Mouse (Mus musculus): Measurements from ENCODE around the gene Csk. TPM values are rescaled to one million over a fixed set of nuclear protein-coding genes. Genes with fewer than 3 reads are reported as not detected.
A peak's percentile ranks its signal among the peaks of the same experiment; 100 is the strongest.

The Csk gene
- polyA plus RNA-seq, 1 experiment from 2014 or later = 38.2 TPM

- peaks cover 52% of the 10 kb centered on the region for H3K4me1 ChIP-seq (ENCODE audit: control insufficient read depth, insufficient read depth, low read length)
These were observed 16.2 kb downstream of the Csk start for GRCm38 (mm10) chr9:57637272-57637671.

DNA sequence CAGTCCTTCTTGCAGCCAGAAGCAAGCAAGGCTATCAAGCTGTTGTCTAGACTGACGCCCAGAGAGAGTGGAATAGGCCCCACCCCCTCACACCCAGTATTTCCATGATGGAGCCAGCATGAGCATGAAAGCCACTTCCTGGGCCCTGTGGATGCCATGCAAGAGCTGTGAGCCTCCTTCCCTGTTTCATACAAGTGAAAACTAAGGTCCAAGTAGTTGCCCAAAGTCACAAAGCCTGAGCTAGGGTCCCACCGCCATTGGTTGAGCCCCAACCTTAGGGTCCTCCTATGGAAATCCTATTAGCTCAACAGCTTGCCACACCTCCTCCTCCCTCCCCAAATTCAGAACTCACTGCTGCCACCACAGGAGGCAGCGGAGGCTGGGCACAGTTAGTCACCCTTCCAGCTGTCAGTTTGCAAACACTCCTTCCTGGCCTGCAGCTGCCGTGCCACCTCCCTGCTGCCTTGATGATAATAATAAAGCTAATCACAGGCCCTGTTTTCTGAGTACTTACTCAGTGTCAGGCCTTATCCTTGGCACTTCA is 19.9 kb downstream of the Csk start:
- H3K9ac ChIP-seq (ENCODE audit: low read depth, low read length) = no peak overlapping the region; the same call in 1 of the 2 replicates
- peaks cover 20% of the 10 kb centered on the region for H3K36me3 ChIP-seq (ENCODE audit: control insufficient read depth, insufficient read depth, low read length)
- H3K27me3 ChIP-seq (ENCODE audit: control insufficient read depth, insufficient read depth, low read depth, low read length) = no peaks in the 10 kb centered on the region
- ATAC-seq = no peak
- WGBS = 36% methylated on average over 4 of the region's 4 CpGs
- H3K27ac ChIP-seq (ENCODE audit: low read length) = peak overlapping the region; percentile 9; the same call in 1 of the 2 replicates
- H3K4me1 ChIP-seq (ENCODE audit: control insufficient read depth, insufficient read depth, low read length) = peaks cover 15% of the 10 kb centered on the region
- no peaks in the 10 kb centered on the region for H3K9me3 ChIP-seq (replicated peaks; ENCODE audit: control insufficient read depth, low read length, poor library complexity, severe bottlenecking)
- H3K4me2 ChIP-seq (ENCODE audit: low read length) = no peak overlapping the region
- no peak overlapping the region for H3K4me3 ChIP-seq (ENCODE audit: low read depth, low read length)

More at GRCm38 (mm10) chr9:57637272-57637671, 16.2 kb downstream of the Csk start:
- Histone ChIP-seq H3K9me3 (replicated peaks; ENCODE audit: control insufficient read depth, low read length, poor library complexity, severe bottlenecking) (no peaks in the 10 kb centered on the region), H3K27me3 (ENCODE audit: control insufficient read depth, insufficient read depth, low read depth, low read length) (no peaks in the 10 kb centered on the region), H3K9ac (ENCODE audit: low read depth, low read length) (no peak overlapping the region), H3K27ac (ENCODE audit: low read length) (no peak overlapping the region; the same call in 1 of the 2 replicates), H3K4me3 (ENCODE audit: low read depth, low read length) (no peak overlapping the region), H3K4me2 (ENCODE audit: low read length) (no peak overlapping the region), H3K36me3 (ENCODE audit: control insufficient read depth, insufficient read depth, low read length) (no peaks in the 10 kb centered on the region; the same call in 1 of the 2 replicates)
- no peak for ATAC-seq
- WGBS = 77% methylated on average over 3 of the region's 3 CpGs

DNA sequence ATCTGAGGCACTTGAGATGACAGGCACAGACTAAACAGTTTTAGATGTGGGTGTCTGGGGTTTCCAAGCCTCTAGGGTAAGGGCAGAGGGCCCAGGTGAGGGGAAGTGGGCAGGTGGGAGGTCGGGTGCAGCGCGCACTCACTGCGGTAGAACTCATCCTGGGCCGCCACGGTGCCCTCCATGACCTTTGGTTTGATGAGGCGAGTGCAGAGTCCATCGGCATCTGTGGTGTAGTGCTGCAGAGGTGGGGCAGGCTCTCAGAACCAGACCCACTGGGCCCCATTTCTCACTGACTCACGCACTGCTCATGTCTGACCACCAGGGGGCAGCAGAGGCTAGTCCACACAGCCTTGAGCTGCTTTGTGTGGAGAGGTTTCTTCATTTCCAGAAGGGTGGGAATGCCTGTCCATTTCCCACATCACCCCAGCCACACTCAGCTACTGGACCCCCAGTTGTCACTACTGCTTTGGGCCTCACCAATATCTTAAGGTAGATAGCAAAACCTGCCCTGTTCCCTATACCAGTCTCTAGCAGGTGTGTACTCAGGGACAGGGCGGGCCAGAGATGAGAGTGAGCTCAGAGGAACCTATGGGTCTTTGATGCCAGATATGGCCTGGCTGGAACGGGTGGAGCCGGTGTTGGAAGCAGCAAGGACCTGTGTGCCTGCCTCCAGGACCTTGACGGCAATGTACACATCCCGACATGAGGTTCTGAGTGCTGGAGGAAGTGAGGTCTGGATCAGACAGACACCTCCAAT is 24.1 kb downstream of the Csk start:
- no peaks in the 10 kb centered on the region for H3K9me3 ChIP-seq (replicated peaks; ENCODE audit: control insufficient read depth, low read length, poor library complexity, severe bottlenecking)
- no peak overlapping the region for H3K4me3 ChIP-seq (ENCODE audit: low read depth, low read length)
- H3K4me2 ChIP-seq (ENCODE audit: low read length) = no peak overlapping the region
- H3K9ac ChIP-seq (ENCODE audit: low read depth, low read length) = no peak overlapping the region
- 77% methylated on average over 14 of the region's 14 CpGs for WGBS
- H3K36me3 ChIP-seq (ENCODE audit: control insufficient read depth, insufficient read depth, low read length) = peaks cover 48% of the 10 kb centered on the region
- no peaks in the 10 kb centered on the region for H3K27me3 ChIP-seq (ENCODE audit: control insufficient read depth, insufficient read depth, low read depth, low read length)
- H3K4me1 ChIP-seq (ENCODE audit: control insufficient read depth, insufficient read depth, low read length) = 0 out of 2 replicates have a peak, but pooled peaks cover 6% of the 10 kb centered on the region
- peak; percentile 64 for ATAC-seq
- H3K27ac ChIP-seq (ENCODE audit: low read length) = peak overlapping the region; percentile 34; the same call in 1 of the 2 replicates

DNA sequence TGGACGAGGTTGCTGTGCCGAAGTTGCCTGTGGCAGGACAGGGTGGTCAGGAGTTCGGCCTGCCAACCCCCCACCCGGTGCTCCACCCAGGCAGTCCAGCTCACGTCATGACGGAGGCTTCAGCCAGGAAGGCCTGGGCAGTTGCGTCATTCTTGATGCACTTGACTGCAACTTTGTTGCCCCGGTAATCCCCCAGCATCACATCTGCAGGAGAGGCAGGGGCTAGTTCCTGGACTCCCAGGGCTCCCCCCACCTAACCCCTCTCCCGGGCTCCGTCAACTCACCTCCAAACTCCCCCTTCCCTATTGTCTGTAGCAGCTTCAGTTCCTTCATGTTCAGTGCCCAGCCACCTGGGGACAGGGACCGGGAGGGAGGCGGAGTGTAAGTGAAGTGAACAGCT is 24.7 kb downstream of the Csk start:
- Histone ChIP-seq H3K4me1 (ENCODE audit: control insufficient read depth, insufficient read depth, low read length) (0 out of 2 replicates have a peak, but pooled peaks cover 4% of the 10 kb centered on the region), H3K27ac (ENCODE audit: low read length) (no peak overlapping the region), H3K9me3 (replicated peaks; ENCODE audit: control insufficient read depth, low read length, poor library complexity, severe bottlenecking) (no peaks in the 10 kb centered on the region), H3K9ac (ENCODE audit: low read depth, low read length) (no peak overlapping the region), H3K27me3 (ENCODE audit: control insufficient read depth, insufficient read depth, low read depth, low read length) (no peaks in the 10 kb centered on the region), H3K36me3 (ENCODE audit: control insufficient read depth, insufficient read depth, low read length) (peaks cover 48% of the 10 kb centered on the region), H3K4me3 (ENCODE audit: low read depth, low read length) (no peak overlapping the region), H3K4me2 (ENCODE audit: low read length) (no peak overlapping the region)
- peak; percentile 1; the same call in 1 of the 2 replicates for ATAC-seq
- 93% methylated on average over 12 of the region's 12 CpGs for WGBS

- Histone ChIP-seq H3K36me3 (ENCODE audit: control insufficient read depth, insufficient read depth, low read length) (peaks cover 48% of the 10 kb centered on the region), H3K4me3 (ENCODE audit: low read depth, low read length) (no peak overlapping the region), H3K4me2 (ENCODE audit: low read length) (no peak overlapping the region), H3K9ac (ENCODE audit: low read depth, low read length) (no peak overlapping the region), H3K27ac (ENCODE audit: low read length) (no peak overlapping the region), H3K9me3 (replicated peaks; ENCODE audit: control insufficient read depth, low read length, poor library complexity, severe bottlenecking) (no peaks in the 10 kb centered on the region), H3K27me3 (ENCODE audit: control insufficient read depth, insufficient read depth, low read depth, low read length) (no peaks in the 10 kb centered on the region), H3K4me1 (ENCODE audit: control insufficient read depth, insufficient read depth, low read length) (no peaks in the 10 kb centered on the region)
- WGBS = 92% methylated on average over 11 of the region's 11 CpGs
- no peak for ATAC-seq
These were observed 25.5 kb downstream of the Csk start for GRCm38 (mm10) chr9:57627892-57628291.

- no peak overlapping the region for H3K9ac ChIP-seq (ENCODE audit: low read depth, low read length)
- H3K36me3 ChIP-seq (ENCODE audit: control insufficient read depth, insufficient read depth, low read length) = peaks cover 48% of the 10 kb centered on the region
- H3K4me2 ChIP-seq (ENCODE audit: low read length) = no peak overlapping the region
- no peaks in the 10 kb centered on the region for H3K9me3 ChIP-seq (replicated peaks; ENCODE audit: control insufficient read depth, low read length, poor library complexity, severe bottlenecking)
- 90% methylated on average over 17 of the region's 17 CpGs for WGBS
- H3K27ac ChIP-seq (ENCODE audit: low read length) = no peak overlapping the region
- H3K4me3 ChIP-seq (ENCODE audit: low read depth, low read length) = no peak overlapping the region
- no peaks in the 10 kb centered on the region for H3K4me1 ChIP-seq (ENCODE audit: control insufficient read depth, insufficient read depth, low read length)
- no peaks in the 10 kb centered on the region for H3K27me3 ChIP-seq (ENCODE audit: control insufficient read depth, insufficient read depth, low read depth, low read length)
- ATAC-seq = no peak
These were observed 26.2 kb downstream of the Csk start for GRCm38 (mm10) chr9:57627191-57627590.

- H3K4me1 ChIP-seq (ENCODE audit: control insufficient read depth, insufficient read depth, low read length) = no peaks in the 10 kb centered on the region
- H3K4me3 ChIP-seq (ENCODE audit: low read depth, low read length) = no peak overlapping the region
- peaks cover 46% of the 10 kb centered on the region for H3K36me3 ChIP-seq (ENCODE audit: control insufficient read depth, insufficient read depth, low read length)
- no peak overlapping the region for H3K9ac ChIP-seq (ENCODE audit: low read depth, low read length)
- ATAC-seq = no peak
- no peak overlapping the region for H3K27ac ChIP-seq (ENCODE audit: low read length)
- no peaks in the 10 kb centered on the region for H3K27me3 ChIP-seq (ENCODE audit: control insufficient read depth, insufficient read depth, low read depth, low read length)
- H3K4me2 ChIP-seq (ENCODE audit: low read length) = no peak overlapping the region
- WGBS = 59% methylated on average over 15 of the region's 15 CpGs
- no peaks in the 10 kb centered on the region for H3K9me3 ChIP-seq (replicated peaks; ENCODE audit: control insufficient read depth, low read length, poor library complexity, severe bottlenecking)
These were observed 27.5 kb downstream of the Csk start for GRCm38 (mm10) chr9:57625674-57626500.

GRCm38 (mm10) chr9:57624295-57624694 is 29.1 kb downstream of the Csk start:
- no peak overlapping the region for H3K4me2 ChIP-seq (ENCODE audit: low read length)
- H3K9me3 ChIP-seq (replicated peaks; ENCODE audit: control insufficient read depth, low read length, poor library complexity, severe bottlenecking) = no peaks in the 10 kb centered on the region
- H3K27me3 ChIP-seq (ENCODE audit: control insufficient read depth, insufficient read depth, low read depth, low read length) = no peaks in the 10 kb centered on the region
- no peak overlapping the region for H3K4me3 ChIP-seq (ENCODE audit: low read depth, low read length)
- no peaks in the 10 kb centered on the region for H3K4me1 ChIP-seq (ENCODE audit: control insufficient read depth, insufficient read depth, low read length)
- WGBS = 93% methylated on average over 7 of the region's 7 CpGs
- no peak overlapping the region for H3K9ac ChIP-seq (ENCODE audit: low read depth, low read length)
- H3K27ac ChIP-seq (ENCODE audit: low read length) = no peak overlapping the region
- no peak for ATAC-seq
- peaks cover 31% of the 10 kb centered on the region for H3K36me3 ChIP-seq (ENCODE audit: control insufficient read depth, insufficient read depth, low read length)
